Mouse (Mus musculus): ENCODE data around the gene Ptn. TPM values are rescaled to one million over a fixed set of nuclear protein-coding genes. Genes with fewer than 3 reads are reported as not detected.

Gene Ptn
- polyA plus RNA-seq, 1 experiment from 2014 or later, result 358 TPM

DNA sequence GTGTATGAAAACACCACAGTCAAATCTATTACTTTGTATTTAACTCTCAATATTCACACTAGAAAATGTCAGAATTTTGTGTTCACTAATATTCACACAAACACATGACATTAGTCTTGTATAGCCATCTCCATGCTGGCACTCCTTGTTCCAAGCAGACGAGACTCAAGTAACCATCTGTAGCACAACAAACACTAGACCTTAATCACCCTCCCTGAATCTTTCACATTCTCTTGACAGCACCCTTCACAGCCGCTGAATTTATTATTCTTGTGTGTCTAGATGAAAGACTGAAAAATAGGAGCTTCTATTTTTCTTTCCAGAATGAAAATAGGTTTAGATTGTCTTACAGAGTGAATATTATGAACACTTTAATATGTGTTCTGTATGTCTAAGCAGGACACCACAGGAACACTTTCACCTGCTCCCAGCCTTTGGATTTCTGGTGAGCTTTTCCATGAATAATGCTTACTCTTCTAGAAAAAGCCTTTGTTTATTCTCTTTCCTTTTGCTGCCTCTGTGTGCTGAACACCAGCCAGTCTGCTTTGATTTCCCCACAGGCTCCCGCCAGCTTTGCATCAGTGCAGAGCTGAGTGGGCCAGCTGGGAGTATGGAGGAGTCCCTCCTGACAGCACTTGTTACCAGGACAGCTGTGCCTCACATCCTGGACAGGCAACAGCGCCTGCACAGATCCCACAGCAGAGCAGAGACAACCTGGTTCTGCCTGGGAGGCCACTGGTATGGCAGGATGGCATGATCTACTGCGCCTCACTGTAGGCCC lies 87.1 kb downstream of the Ptn start:
- H3K4me3 ChIP-seq, result no peak overlapping the region
- H3K4me1 ChIP-seq, result no peaks in the 10 kb centered on the region
- H3K27me3 ChIP-seq (ENCODE audit: insufficient read depth, poor library complexity, severe bottlenecking), result no peaks in the 10 kb centered on the region
- 71% methylated on average over 5 of the region's 5 CpGs for WGBS
- no peaks in the 10 kb centered on the region for H3K9me3 ChIP-seq
- no peak overlapping the region for H3K27ac ChIP-seq
- peaks cover 3% of the 10 kb centered on the region for H3K36me3 ChIP-seq
- DNase-seq (ENCODE audit: low spot score), result no peak

DNA sequence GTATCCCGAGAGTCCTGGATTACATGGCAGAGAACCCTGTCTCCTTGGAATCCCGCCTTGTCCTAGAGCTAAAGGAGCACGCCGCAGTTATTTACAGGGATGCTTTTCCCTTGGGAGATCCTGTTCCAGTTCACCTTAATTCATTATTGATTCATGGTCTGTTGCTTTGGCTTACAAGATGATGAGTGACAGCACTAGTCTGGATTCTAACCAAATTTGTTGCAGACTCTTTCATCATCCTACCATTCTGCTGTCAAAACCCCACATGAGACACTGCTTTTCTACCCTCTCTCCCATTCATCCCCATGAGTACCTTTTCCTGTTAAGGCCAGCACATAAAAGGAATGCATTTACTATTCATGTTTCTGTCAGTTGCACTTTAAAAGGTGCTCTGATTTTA lies 96.7 kb downstream of the Ptn start:
- Histone ChIP-seq H3K36me3 (peaks cover 10% of the 10 kb centered on the region), H3K4me3 (no peak overlapping the region), H3K27me3 (ENCODE audit: insufficient read depth, poor library complexity, severe bottlenecking) (no peaks in the 10 kb centered on the region), H3K9me3 (no peaks in the 10 kb centered on the region), H3K4me1 (no peaks in the 10 kb centered on the region), H3K27ac (no peak overlapping the region)
- DNase-seq (ENCODE audit: low spot score), result no peak
- 87% methylated on average over 4 of the region's 4 CpGs for whole genome bisulfite sequencing

DNA sequence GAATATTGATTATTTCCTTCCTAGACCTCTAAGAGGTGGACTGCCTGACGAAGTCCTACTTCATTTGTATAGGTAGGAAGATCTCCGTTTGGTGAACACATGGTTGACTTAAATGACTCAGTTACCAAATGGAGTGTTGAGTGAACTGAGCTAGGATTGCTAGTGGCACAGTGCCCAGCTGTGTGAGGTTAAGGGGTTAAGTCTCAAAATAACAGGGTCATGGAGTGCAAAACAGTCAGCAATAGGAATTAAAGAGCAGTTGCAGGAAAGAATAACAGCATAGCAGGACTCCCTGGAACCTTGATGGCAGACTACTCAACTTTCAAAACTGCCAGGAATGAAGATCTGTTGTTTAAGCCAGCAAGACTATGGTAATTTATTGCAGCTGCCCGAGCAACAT lies 114.5 kb downstream of the Ptn start:
- Histone ChIP-seq H3K9me3 (no peaks in the 10 kb centered on the region), H3K36me3 (no peaks in the 10 kb centered on the region), H3K27me3 (ENCODE audit: insufficient read depth, poor library complexity, severe bottlenecking) (no peaks in the 10 kb centered on the region), H3K27ac (no peak overlapping the region), H3K4me3 (no peak overlapping the region), H3K4me1 (no peaks in the 10 kb centered on the region)
- no peak for DNase-seq (ENCODE audit: low spot score)
- 64% methylated on average over 3 of the region's 3 CpGs for WGBS

DNA sequence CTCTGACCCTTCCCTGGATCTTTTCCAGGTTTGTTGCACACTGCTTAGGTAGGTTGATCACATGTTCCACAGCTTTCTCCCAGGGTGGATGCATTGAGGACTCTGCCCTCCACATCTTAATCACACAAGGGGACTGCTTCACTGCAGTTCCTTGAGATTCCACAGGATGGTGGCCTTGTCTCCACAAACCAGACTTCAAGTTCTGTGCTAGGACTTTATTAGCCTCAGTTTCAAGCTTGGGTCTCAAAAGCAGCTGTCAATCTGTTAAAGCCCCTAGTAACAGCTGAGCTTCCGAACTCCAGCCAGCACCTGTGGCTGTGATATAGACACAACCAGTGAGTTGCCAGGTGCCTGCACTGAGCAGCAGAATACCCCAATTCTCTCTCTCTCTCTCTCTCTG lies 118.5 kb downstream of the Ptn start:
- WGBS, result 26% methylated on average over 1 of the region's 1 CpGs
- no peaks in the 10 kb centered on the region for H3K4me1 ChIP-seq
- H3K4me3 ChIP-seq, result no peak overlapping the region
- peak; percentile 75 for DNase-seq (ENCODE audit: low spot score)
- no peaks in the 10 kb centered on the region for H3K27me3 ChIP-seq (ENCODE audit: insufficient read depth, poor library complexity, severe bottlenecking)
- H3K36me3 ChIP-seq, result no peaks in the 10 kb centered on the region
- no peak overlapping the region for H3K27ac ChIP-seq
- H3K9me3 ChIP-seq, result no peaks in the 10 kb centered on the region

DNA sequence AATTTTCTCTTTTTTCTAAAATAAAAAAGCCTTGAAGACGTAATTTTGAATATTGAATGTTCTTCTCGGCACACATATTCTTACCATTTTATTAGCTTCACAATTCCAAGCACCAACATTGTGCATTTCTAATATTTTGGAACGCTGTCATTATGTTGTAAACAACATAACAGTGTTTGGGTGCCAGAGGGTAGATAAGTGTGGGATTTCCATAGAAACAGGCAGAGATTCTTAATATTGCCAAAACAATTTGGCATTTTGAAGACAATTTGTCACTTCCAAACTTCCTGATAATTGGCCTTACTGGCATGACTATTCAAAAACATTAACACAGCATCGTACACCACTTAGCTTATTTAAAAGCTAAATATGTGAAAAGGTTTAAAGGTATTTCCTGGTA lies 119.1 kb downstream of the Ptn start:
- 85% methylated on average over 4 of the region's 4 CpGs for WGBS
- Histone ChIP-seq H3K4me3 (no peak overlapping the region), H3K27me3 (ENCODE audit: insufficient read depth, poor library complexity, severe bottlenecking) (no peaks in the 10 kb centered on the region), H3K27ac (no peak overlapping the region), H3K9me3 (no peaks in the 10 kb centered on the region), H3K36me3 (no peaks in the 10 kb centered on the region), H3K4me1 (no peaks in the 10 kb centered on the region)
- no peak for DNase-seq (ENCODE audit: low spot score)

DNA sequence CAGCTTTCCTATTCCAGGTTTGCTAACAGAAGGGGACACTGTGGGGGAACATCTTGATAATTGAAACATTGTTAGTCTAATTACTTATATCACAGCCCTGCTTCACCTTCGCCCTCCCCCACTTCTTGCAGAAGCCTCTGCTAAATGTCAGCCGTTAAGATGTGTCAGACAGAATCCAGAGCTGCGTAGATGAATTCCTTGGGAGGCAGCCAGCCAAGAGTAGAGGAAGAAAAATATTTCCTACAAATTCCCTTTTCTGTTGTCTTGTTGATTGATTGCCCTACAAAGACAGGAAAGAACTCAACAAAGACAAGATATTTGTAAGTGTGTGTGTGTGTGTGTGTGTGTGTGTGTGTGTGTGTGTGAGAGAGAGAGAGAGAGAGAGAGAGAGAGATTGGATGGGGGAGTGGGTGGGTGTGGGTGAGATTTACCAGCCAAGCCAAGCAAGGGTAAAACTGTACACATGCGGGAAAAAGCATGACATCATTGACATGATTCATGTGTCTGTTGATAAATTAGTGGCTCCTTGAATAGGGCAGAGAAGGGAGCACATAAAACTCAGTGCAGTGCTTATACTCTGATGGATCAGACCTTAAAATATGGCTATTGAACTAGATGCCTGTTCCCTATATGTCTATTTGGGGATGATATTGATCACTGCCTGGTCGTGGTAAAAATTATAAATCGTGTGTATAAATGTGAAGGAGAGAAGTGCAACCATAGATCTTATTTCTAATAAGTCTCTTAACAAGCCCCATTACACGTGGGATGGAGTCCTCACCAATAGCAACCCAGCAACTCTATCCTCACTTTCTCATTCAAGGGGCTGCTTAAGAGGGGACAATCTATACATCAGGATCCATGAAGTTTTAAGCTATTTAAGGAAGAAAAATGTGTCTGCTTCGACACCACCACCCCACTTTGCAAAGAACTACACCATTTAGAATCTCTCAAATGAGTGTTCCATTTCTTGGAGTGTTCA lies 133.0 kb downstream of the Ptn start:
- no peaks in the 10 kb centered on the region for H3K9me3 ChIP-seq
- H3K27me3 ChIP-seq (ENCODE audit: insufficient read depth, poor library complexity, severe bottlenecking), result no peaks in the 10 kb centered on the region
- no peak overlapping the region for H3K4me3 ChIP-seq
- H3K4me1 ChIP-seq, result peaks cover 29% of the 10 kb centered on the region
- DNase-seq (ENCODE audit: low spot score), result peak; percentile 81
- peak overlapping the region; percentile 74 for H3K27ac ChIP-seq
- H3K36me3 ChIP-seq, result no peaks in the 10 kb centered on the region
- 45% methylated on average over 8 of the region's 8 CpGs for WGBS

DNA sequence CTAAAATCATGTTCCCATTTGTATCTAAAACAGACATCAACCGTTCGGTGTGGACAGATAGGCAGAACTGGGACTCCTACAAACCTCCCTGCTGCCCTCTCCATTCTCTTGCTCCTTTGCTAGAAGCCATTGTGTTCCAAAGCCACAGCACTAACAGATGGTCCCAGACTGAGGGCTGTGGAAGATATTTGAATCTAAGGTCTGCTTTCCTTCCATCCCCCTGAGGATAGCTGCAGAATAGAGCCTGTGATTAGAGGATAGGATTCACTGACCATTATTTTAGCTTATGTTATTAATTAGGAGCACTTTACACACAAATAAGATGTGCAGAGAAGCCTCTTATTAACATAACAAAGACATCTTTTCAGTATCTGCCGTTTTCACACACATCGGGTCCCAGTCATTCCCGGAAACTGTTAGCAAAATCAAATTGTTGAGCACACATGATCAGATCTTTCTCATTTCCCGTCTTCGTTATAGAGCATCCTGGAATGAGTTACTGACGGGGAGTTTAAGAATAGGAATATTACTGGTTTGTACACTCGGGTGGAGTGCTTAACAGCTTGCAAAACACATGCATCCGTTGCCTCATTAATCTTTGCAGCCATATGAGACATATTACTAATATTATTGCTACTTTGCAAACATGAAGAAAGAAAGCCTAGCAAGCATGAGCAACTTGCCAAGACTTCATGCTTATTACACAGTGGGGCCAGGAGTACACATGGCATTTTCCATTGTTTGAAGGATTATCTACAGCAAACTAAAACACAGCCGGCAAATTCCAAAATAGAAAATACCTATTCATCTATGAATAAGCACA lies 137.4 kb downstream of the Ptn start:
- H3K27ac ChIP-seq, result no peak overlapping the region
- H3K4me3 ChIP-seq, result no peak overlapping the region
- no peaks in the 10 kb centered on the region for H3K27me3 ChIP-seq (ENCODE audit: insufficient read depth, poor library complexity, severe bottlenecking)
- H3K9me3 ChIP-seq, result no peaks in the 10 kb centered on the region
- DNase-seq (ENCODE audit: low spot score), result no peak
- WGBS, result 88% methylated on average over 11 of the region's 11 CpGs
- H3K4me1 ChIP-seq, result peaks cover 24% of the 10 kb centered on the region
- no peaks in the 10 kb centered on the region for H3K36me3 ChIP-seq

DNA sequence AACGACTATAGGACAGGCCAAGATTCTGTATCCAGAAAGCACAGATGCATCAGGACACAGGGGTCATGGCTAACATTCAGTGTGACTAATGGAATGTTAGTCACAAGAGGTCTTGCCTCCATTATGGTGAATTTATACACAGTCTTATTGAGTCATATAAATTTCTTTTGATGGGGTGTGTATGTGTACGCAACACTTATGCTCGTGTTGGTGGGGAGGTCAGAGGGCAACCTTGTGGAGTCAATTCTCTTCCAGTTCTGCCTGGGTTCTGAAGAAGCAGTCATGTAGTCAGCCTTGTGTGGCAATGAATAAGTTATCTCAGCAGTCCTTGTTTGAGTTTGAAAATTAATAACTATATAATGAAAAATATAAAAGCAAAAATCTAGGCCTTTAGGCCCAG lies 138.7 kb downstream of the Ptn start:
- Histone ChIP-seq H3K4me3 (no peak overlapping the region), H3K9me3 (no peaks in the 10 kb centered on the region), H3K36me3 (no peaks in the 10 kb centered on the region), H3K27ac (no peak overlapping the region), H3K27me3 (ENCODE audit: insufficient read depth, poor library complexity, severe bottlenecking) (no peaks in the 10 kb centered on the region), H3K4me1 (peaks cover 11% of the 10 kb centered on the region)
- 88% methylated on average over 3 of the region's 3 CpGs for WGBS
- DNase-seq (ENCODE audit: low spot score), result no peak

Small RNAs within 50 kb of the gene (microRNA-seq; reads per million reads assigned to microRNA genes)
- not detected for gene Gm25111
